Mouse (Mus musculus) kidney, postnatal 0 days (tissue): ENCODE measurements at regions not wholly inside any gene's neighbourhood (a gene's known extent, or its start where the extent isn't known, plus 50 kb on each side); places are given as distances from the start of the nearest gene placed in this dataset.
"Not testable (repeated sequence)": the region's sequence is repeated elsewhere in the genome, so short reads cannot be mapped to it uniquely, and the experiment has no call there.

Source experiments
- ATAC-seq: fragments of 200-750 bp; cut with Nextera tagmentation; replicated peaks from 2 replicates; pipeline ENCODE4 v1.8.0; 2017; ENCODE audit warnings: low read depth, moderate number of reproducible peaks, moderate TSS enrichment, moderate library complexity; ENCODE audit not compliant: low FRiP score
- DNase-seq: peaks from one replicate; pipeline ENCODE4 v3.0.0-alpha.2; 2016; ENCODE audit warnings: low spot score
- H3K27ac ChIP-seq: fragments of 300-500 bp; sonication (generic); 2 replicates; pipeline ENCODE4 v1.5.1; 2014; ENCODE audit warnings: mild to moderate bottlenecking
- H3K27me3 ChIP-seq: fragments of 300-500 bp; sonication (generic); 2 replicates; pipeline ENCODE4 v1.6.1; 2014; ENCODE audit warnings: low read length, mixed read lengths; ENCODE audit not compliant: insufficient read depth
- H3K36me3 ChIP-seq: fragments of 300-500 bp; sonication (generic); 2 replicates; pipeline ENCODE4 v1.6.1; 2014; ENCODE audit warnings: low read length, mixed read lengths; ENCODE audit not compliant: insufficient read depth
- H3K4me1 ChIP-seq: fragments of 300-500 bp; sonication (generic); replicated peaks from 2 replicates; pipeline ENCODE4 v1.6.1; 2014; ENCODE audit warnings: antibody characterized with exemption, low read length, mixed read lengths; ENCODE audit not compliant: insufficient read depth
- H3K4me2 ChIP-seq: fragments of 300-500 bp; sonication (generic); 2 replicates; pipeline ENCODE4 v1.6.1; 2014; ENCODE audit warnings: mild to moderate bottlenecking, low read length, moderate library complexity, mixed read lengths
- H3K4me3 ChIP-seq: fragments of 300-500 bp; sonication (generic); replicated peaks from 2 replicates; pipeline ENCODE4 v1.5.1; 2014; ENCODE audit warnings: low read depth, low read length
- H3K9ac ChIP-seq: fragments of 300-500 bp; sonication (generic); 2 replicates; pipeline ENCODE4 v1.6.1; 2014; ENCODE audit warnings: low read depth, low read length
- H3K9me3 ChIP-seq: fragments of 300-500 bp; sonication (generic); replicated peaks from 2 replicates; pipeline ENCODE4 v1.6.1; 2016; ENCODE audit warnings: low read length, inconsistent platforms, mixed read lengths
- CTCF ChIP-seq: IDR thresholded peaks from 2 replicates; pipeline ENCODE4 v1.5.1; 2016; ENCODE audit warnings: antibody characterized with exemption, low read depth, mild to moderate bottlenecking, moderate library complexity
- WGBS: fragments of 180-500 bp; shearing (Covaris S2); extraction: QIAGEN DNeasy Blood & Tissue Kit; methylation state at CpG from one replicate; pipeline ENCODE4 v1.1.7; 2014; 5-methylcytosine and 5-hydroxymethylcytosine counted together

GRCm38 (mm10) chr1:51583871-51584270 lies 105.6 kb upstream of the Nabp1 start:
- TF ChIP-seq CTCF: no peak
- WGBS: 92% methylated on average over 4 of the region's 4 CpGs

DNA sequence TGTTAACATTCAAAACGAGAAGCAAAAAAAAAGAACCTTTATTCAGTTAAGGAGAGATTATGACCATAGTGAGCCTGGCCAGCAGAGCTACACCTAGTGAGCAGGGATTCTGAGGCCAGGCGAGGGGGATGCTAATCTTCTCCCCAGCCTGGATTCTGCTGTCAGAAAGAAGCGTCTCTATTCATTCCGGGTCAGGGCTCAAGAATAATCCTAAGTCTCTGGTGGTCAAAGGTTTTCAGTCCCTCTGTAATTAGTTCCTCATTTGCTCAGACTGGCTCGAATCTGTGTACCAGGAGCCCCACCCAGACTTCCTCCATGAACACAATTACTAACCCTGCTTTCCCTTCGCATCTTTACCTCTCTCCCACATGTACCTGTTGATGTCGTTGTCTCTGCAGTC lies 101.8 kb upstream of the Nabp1 start:
- Histone ChIP-seq H3K4me3 (no peak overlapping the region), H3K9me3 (no peaks in the 10 kb centered on the region), H3K27ac (no peak overlapping the region), H3K4me1 (no peaks in the 10 kb centered on the region), H3K4me2 (no peak overlapping the region), H3K36me3 (no peaks in the 10 kb centered on the region), H3K9ac (no peak overlapping the region), H3K27me3 (no peaks in the 10 kb centered on the region)
- DNase-seq: no peak
- TF ChIP-seq CTCF: no peak
- WGBS: 51% methylated on average over 7 of the region's 7 CpGs
- ATAC-seq: no peak

More at GRCm38 (mm10) chr1:51583871-51584270, 105.6 kb upstream of the Nabp1 start:
- Histone ChIP-seq H3K9ac (no peak overlapping the region), H3K9me3 (no peaks in the 10 kb centered on the region), H3K4me1 (no peaks in the 10 kb centered on the region), H3K4me2 (no peak overlapping the region), H3K27me3 (no peaks in the 10 kb centered on the region), H3K36me3 (no peaks in the 10 kb centered on the region), H3K4me3 (no peak overlapping the region), H3K27ac (no peak overlapping the region)
- no peak for DNase-seq
- no peak for ATAC-seq

DNA sequence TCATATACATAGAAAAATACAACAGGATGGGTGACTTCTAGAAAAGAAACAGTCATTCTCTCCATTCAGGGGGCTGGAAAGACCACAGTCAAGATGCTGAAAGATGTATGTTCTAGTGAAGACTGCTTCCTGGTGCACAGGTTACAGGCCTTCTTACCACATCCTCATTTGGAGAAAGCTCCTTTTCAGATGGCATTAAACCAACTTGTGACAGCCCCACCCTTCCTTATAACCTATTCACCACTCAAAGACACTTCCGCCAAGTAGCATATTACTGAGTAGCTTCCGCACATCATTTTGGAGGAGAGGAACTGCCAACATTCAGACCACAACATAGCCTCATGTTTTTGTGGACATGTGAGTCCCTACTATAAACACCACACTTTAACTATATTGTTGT lies 99.5 kb upstream of the Nabp1 start:
- Histone ChIP-seq H3K9ac (no peak overlapping the region), H3K4me1 (no peaks in the 10 kb centered on the region), H3K27ac (no peak overlapping the region), H3K9me3 (no peaks in the 10 kb centered on the region), H3K27me3 (no peaks in the 10 kb centered on the region), H3K4me3 (no peak overlapping the region), H3K4me2 (no peak overlapping the region), H3K36me3 (no peaks in the 10 kb centered on the region)
- ATAC-seq: no peak
- no peak for DNase-seq
- TF ChIP-seq CTCF: no peak
- WGBS: 96% methylated on average over 2 of the region's 2 CpGs

- 73% methylated on average over 8 of the region's 8 CpGs for WGBS
- no peak for DNase-seq
- Histone ChIP-seq H3K9ac (no peak overlapping the region), H3K27me3 (no peaks in the 10 kb centered on the region), H3K36me3 (no peaks in the 10 kb centered on the region), H3K27ac (no peak overlapping the region), H3K9me3 (no peaks in the 10 kb centered on the region), H3K4me2 (no peak overlapping the region), H3K4me3 (no peak overlapping the region), H3K4me1 (no peaks in the 10 kb centered on the region)
- no peak for TF ChIP-seq CTCF
- no peak for ATAC-seq
Measured at GRCm38 (mm10) chr1:51572314-51573078, 94.3 kb upstream of the Nabp1 start.

DNA sequence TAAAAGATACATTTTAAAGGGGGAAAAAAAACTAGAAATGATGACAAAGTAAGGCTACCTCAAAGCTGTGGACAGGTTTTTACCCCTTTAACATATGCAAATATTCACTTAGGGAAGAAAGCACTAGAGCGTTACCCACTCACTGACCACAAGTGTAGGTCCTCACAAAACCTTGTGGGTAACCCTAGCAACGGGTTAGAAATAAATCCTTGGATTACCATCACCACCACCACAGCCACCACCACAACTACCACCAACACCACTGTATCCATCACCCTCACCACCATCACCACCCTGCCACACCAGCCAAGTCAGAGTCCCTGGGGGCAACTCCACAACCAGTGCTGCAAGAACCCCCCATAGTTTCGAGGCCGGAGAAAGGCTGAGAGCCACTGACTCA lies 91.4 kb upstream of the Nabp1 start:
- 95% methylated on average over 4 of the region's 4 CpGs for WGBS
- Histone ChIP-seq H3K4me1 (no peaks in the 10 kb centered on the region), H3K4me3 (no peak overlapping the region), H3K9ac (no peak overlapping the region), H3K4me2 (no peak overlapping the region), H3K27ac (no peak overlapping the region), H3K36me3 (no peaks in the 10 kb centered on the region), H3K9me3 (no peaks in the 10 kb centered on the region), H3K27me3 (no peaks in the 10 kb centered on the region)
- ATAC-seq (no peak), DNase-seq (no peak)
- TF ChIP-seq CTCF: no peak

DNA sequence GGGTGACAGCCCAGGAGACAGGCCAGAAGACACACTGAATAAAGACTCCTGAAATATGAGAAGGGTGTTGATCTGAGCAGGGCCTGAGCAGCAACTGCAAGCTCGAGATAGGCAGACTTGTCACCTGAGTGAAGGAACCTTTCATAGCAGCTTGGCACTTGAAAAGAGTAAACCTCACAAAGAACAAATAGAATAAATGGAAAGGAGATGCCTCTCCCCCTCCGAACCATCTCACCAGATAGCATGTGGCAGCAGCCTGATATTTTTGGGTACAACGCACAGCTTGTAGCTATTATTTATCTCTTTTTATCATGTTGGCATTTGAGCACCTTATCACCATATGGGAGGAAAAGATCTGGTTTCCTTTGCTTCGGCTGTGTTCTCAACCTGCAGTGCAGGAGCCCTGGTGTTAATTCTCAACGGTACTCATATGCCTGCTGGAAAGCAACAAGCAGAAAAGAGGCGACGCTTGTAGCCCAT lies 88.0 kb upstream of the Nabp1 start:
- H3K4me1 ChIP-seq: no peaks in the 10 kb centered on the region
- no peaks in the 10 kb centered on the region for H3K36me3 ChIP-seq
- H3K27me3 ChIP-seq: no peaks in the 10 kb centered on the region
- no peak for ATAC-seq
- no peak overlapping the region for H3K4me2 ChIP-seq
- H3K9me3 ChIP-seq: no peaks in the 10 kb centered on the region
- no peak overlapping the region for H3K4me3 ChIP-seq
- no peak overlapping the region for H3K27ac ChIP-seq
- DNase-seq: no peak
- TF ChIP-seq CTCF: no peak
- H3K9ac ChIP-seq: no peak overlapping the region
- WGBS: 56% methylated on average over 7 of the region's 7 CpGs

- not testable (repeated sequence) for H3K4me2 ChIP-seq, H3K27me3 ChIP-seq, H3K9ac ChIP-seq, H3K4me3 ChIP-seq, DNase-seq, H3K27ac ChIP-seq, H3K4me1 ChIP-seq, ATAC-seq, H3K9me3 ChIP-seq, H3K36me3 ChIP-seq
- 96% methylated on average over 4 of the region's 4 CpGs for WGBS
Measured at GRCm38 (mm10) chr1:51556616-51557015, 78.4 kb upstream of the Nabp1 start.
